Mouse (Mus musculus): ENCODE measurements around the gene Uaca. TPM values are rescaled to one million over a fixed set of nuclear protein-coding genes. Genes with fewer than 3 reads are reported as not detected.
A peak's percentile ranks its signal among the peaks of the same experiment; 100 is the strongest.

Gene Uaca
- polyA plus RNA-seq, 1 experiment from 2014 or later, result 32.6 TPM

DNA sequence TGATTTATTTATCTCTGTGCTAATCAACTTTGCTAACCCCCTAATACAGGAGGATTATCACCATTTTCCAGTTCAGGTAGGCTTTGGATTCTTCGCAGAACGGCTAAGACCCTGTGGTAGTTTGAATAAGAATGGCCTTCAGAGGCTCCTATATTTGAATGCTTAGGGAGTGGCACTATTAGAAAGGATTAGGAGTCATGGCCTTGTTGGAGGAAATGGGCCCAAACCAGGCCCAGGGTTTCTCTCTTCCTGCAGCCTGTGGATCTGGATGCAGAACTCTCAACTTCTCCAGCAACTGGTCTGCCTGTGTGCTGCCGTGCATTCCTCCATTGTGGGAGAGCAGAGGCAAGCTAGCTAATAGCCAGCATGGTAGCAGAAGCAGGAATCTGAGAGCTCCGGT lies 27.2 kb downstream of the Uaca start:
- no peaks in the 10 kb centered on the region for H3K9me3 ChIP-seq (replicated peaks)
- H3K27me3 ChIP-seq, result no peaks in the 10 kb centered on the region
- no peak for ATAC-seq (ENCODE audit: low FRiP score)
- 86% methylated on average over 4 of the region's 4 CpGs for WGBS
- no peak overlapping the region for H3K27ac ChIP-seq
- H3K4me1 ChIP-seq, result no peaks in the 10 kb centered on the region
- no peak overlapping the region for H3K4me3 ChIP-seq
- H3K9ac ChIP-seq, result no peak overlapping the region
- no peak overlapping the region for H3K4me2 ChIP-seq (replicated peaks)
- H3K36me3 ChIP-seq, result no peaks in the 10 kb centered on the region

GRCm38 (mm10) chr9:60822681-60823080 lies 28.3 kb downstream of the Uaca start:
- no peak for ATAC-seq (ENCODE audit: low FRiP score)
- no peak overlapping the region for H3K4me2 ChIP-seq (replicated peaks)
- H3K9me3 ChIP-seq (replicated peaks), result no peaks in the 10 kb centered on the region
- no peak overlapping the region for H3K27ac ChIP-seq
- H3K9ac ChIP-seq, result no peak overlapping the region
- H3K4me3 ChIP-seq, result no peak overlapping the region
- H3K4me1 ChIP-seq, result no peaks in the 10 kb centered on the region
- WGBS, result 88% methylated on average over 6 of the region's 6 CpGs
- H3K36me3 ChIP-seq, result no peaks in the 10 kb centered on the region
- H3K27me3 ChIP-seq, result no peaks in the 10 kb centered on the region

DNA sequence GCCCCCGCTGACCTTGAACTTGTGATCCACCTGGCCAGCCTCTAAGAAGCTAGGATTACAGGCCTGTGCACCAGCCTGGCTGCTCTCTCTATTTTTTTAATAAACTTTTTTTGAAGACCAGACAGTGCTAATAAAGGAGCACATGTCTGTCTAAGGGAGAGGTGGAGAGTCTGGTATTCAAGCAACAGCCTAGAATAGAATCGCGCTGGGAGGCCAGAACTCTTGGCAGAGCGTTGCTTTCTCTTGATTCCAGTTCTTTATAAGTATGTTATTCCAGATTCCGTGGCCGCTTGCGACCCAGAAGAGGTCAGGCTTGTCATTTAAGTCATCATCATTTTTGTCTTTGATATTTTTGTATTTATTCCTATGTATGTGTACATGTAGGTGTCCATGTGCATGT lies 31.2 kb downstream of the Uaca start:
- Histone ChIP-seq H3K36me3 (no peaks in the 10 kb centered on the region), H3K9ac (no peak overlapping the region), H3K27me3 (no peaks in the 10 kb centered on the region), H3K4me3 (no peak overlapping the region), H3K27ac (no peak overlapping the region), H3K4me1 (no peaks in the 10 kb centered on the region; the same call in 1 of the 2 replicates), H3K9me3 (replicated peaks) (no peaks in the 10 kb centered on the region), H3K4me2 (replicated peaks) (no peak overlapping the region)
- 95% methylated on average over 7 of the region's 7 CpGs for WGBS
- ATAC-seq (ENCODE audit: low FRiP score), result no peak

- H3K27me3 ChIP-seq, result no peaks in the 10 kb centered on the region
- no peak for ATAC-seq (ENCODE audit: low FRiP score)
- 71% methylated on average over 7 of the region's 7 CpGs for WGBS
- no peak overlapping the region for H3K9ac ChIP-seq
- H3K27ac ChIP-seq, result no peak overlapping the region
- no peaks in the 10 kb centered on the region for H3K36me3 ChIP-seq
- no peaks in the 10 kb centered on the region for H3K9me3 ChIP-seq (replicated peaks)
- no peak overlapping the region for H3K4me2 ChIP-seq (replicated peaks)
- H3K4me3 ChIP-seq, result no peak overlapping the region
- H3K4me1 ChIP-seq, result no peaks in the 10 kb centered on the region; the same call in 1 of the 2 replicates
Observed at GRCm38 (mm10) chr9:60826759-60827158, 32.4 kb downstream of the Uaca start.

- no peak overlapping the region for H3K9ac ChIP-seq
- no peak for ATAC-seq (ENCODE audit: low FRiP score)
- H3K4me3 ChIP-seq, result no peak overlapping the region
- no peak overlapping the region for H3K4me2 ChIP-seq (replicated peaks)
- no peaks in the 10 kb centered on the region for H3K36me3 ChIP-seq
- 86% methylated on average over 2 of the region's 2 CpGs for WGBS
- no peaks in the 10 kb centered on the region; the same call in 1 of the 2 replicates for H3K4me1 ChIP-seq
- H3K27me3 ChIP-seq, result no peaks in the 10 kb centered on the region
- no peak overlapping the region for H3K27ac ChIP-seq
- H3K9me3 ChIP-seq (replicated peaks), result no peaks in the 10 kb centered on the region
Observed at GRCm38 (mm10) chr9:60828196-60828595, 33.9 kb downstream of the Uaca start.

- WGBS, result 67% methylated on average over 4 of the region's 4 CpGs
- no peaks in the 10 kb centered on the region for H3K36me3 ChIP-seq
- no peak overlapping the region for H3K9ac ChIP-seq
- no peak overlapping the region for H3K27ac ChIP-seq
- H3K27me3 ChIP-seq, result no peaks in the 10 kb centered on the region
- no peak overlapping the region for H3K4me3 ChIP-seq
- no peak overlapping the region for H3K4me2 ChIP-seq (replicated peaks)
- ATAC-seq (ENCODE audit: low FRiP score), result no peak
- H3K9me3 ChIP-seq (replicated peaks), result no peaks in the 10 kb centered on the region
- H3K4me1 ChIP-seq, result no peaks in the 10 kb centered on the region; the same call in 1 of the 2 replicates
Observed at GRCm38 (mm10) chr9:60829610-60830009, 35.3 kb downstream of the Uaca start.

DNA sequence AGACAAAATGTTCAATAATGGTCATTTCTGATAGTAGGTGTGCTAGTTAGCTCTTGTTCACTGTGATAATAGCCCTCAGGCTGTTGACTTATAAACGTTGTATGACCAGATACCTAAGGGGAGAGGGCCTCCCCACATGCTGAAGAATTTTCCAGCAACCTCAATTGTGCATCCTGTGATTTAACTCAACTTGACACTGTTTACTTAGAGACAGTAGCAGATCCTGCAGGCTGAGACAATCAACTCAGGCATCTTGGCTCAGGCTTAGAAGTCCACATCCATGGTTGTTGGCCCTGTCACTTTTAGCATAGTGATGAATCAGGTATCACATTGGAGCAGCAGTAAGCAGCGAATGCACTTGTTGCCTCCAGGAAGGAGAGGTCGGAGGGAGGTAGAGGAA lies 35.7 kb downstream of the Uaca start:
- Histone ChIP-seq H3K36me3 (no peaks in the 10 kb centered on the region), H3K4me1 (no peaks in the 10 kb centered on the region; the same call in 1 of the 2 replicates), H3K27me3 (no peaks in the 10 kb centered on the region), H3K9me3 (replicated peaks) (no peaks in the 10 kb centered on the region), H3K4me3 (no peak overlapping the region), H3K4me2 (replicated peaks) (no peak overlapping the region), H3K9ac (no peak overlapping the region), H3K27ac (no peak overlapping the region)
- WGBS, result 86% methylated on average over 3 of the region's 3 CpGs
- ATAC-seq (ENCODE audit: low FRiP score), result no peak

- WGBS, result 90% methylated on average over 8 of the region's 8 CpGs
- H3K27me3 ChIP-seq, result no peaks in the 10 kb centered on the region
Observed at GRCm38 (mm10) chr9:60832233-60832632, 37.9 kb downstream of the Uaca start.

GRCm38 (mm10) chr9:60836151-60836550 lies 41.8 kb downstream of the Uaca start:
- Histone ChIP-seq H3K27ac (no peak overlapping the region), H3K27me3 (no peaks in the 10 kb centered on the region), H3K36me3 (no peaks in the 10 kb centered on the region), H3K9ac (no peak overlapping the region), H3K9me3 (replicated peaks) (no peaks in the 10 kb centered on the region), H3K4me3 (no peak overlapping the region), H3K4me2 (replicated peaks) (no peak overlapping the region), H3K4me1 (peaks cover 33% of the 10 kb centered on the region)
- 46% methylated on average over 5 of the region's 5 CpGs for WGBS
- ATAC-seq (ENCODE audit: low FRiP score), result no peak

More at GRCm38 (mm10) chr9:60832233-60832632, 37.9 kb downstream of the Uaca start:
- Histone ChIP-seq H3K9me3 (replicated peaks) (no peaks in the 10 kb centered on the region), H3K9ac (no peak overlapping the region), H3K4me2 (replicated peaks) (no peak overlapping the region), H3K27ac (no peak overlapping the region), H3K4me1 (peaks cover 12% of the 10 kb centered on the region), H3K36me3 (no peaks in the 10 kb centered on the region), H3K4me3 (no peak overlapping the region)
- ATAC-seq (ENCODE audit: low FRiP score), result no peak

- peak overlapping the region; percentile 49 for H3K4me2 ChIP-seq (replicated peaks)
- ATAC-seq (ENCODE audit: low FRiP score), result no peak
- 52% methylated on average over 4 of the region's 4 CpGs for WGBS
Observed at GRCm38 (mm10) chr9:60837078-60837448, 42.7 kb downstream of the Uaca start.

GRCm38 (mm10) chr9:60837449-60838141 lies 43.3 kb downstream of the Uaca start:
- ATAC-seq (ENCODE audit: low FRiP score), result 0 out of 2 replicates have a peak, but pooled peaks have one; percentile 43
- WGBS, result 6% methylated on average over 20 of the region's 20 CpGs
- no peaks in the 10 kb centered on the region for H3K9me3 ChIP-seq (replicated peaks)

More at GRCm38 (mm10) chr9:60837078-60837448, 42.7 kb downstream of the Uaca start:
- H3K27me3 ChIP-seq, result no peaks in the 10 kb centered on the region
- H3K4me1 ChIP-seq, result peaks cover 36% of the 10 kb centered on the region
- 0 out of 2 replicates have a peak overlapping the region, but pooled peaks have one; percentile 15 for H3K4me3 ChIP-seq
- no peaks in the 10 kb centered on the region for H3K9me3 ChIP-seq (replicated peaks)
- no peaks in the 10 kb centered on the region for H3K36me3 ChIP-seq
- no peak overlapping the region for H3K9ac ChIP-seq
- peak overlapping the region; percentile 58 for H3K27ac ChIP-seq

GRCm38 (mm10) chr9:60838331-60838872 lies 44.1 kb downstream of the Uaca start:
- ATAC-seq (ENCODE audit: low FRiP score), result no peak
- Histone ChIP-seq H3K27ac (peak overlapping the region; percentile 58; the same call in 1 of the 2 replicates), H3K9ac (no peak overlapping the region), H3K4me2 (replicated peaks) (peak overlapping the region; percentile 49), H3K4me1 (peaks cover 36% of the 10 kb centered on the region), H3K27me3 (no peaks in the 10 kb centered on the region), H3K4me3 (no peak overlapping the region), H3K9me3 (replicated peaks) (no peaks in the 10 kb centered on the region), H3K36me3 (no peaks in the 10 kb centered on the region)
- 42% methylated on average over 9 of the region's 9 CpGs for WGBS

More at GRCm38 (mm10) chr9:60837449-60838141, 43.3 kb downstream of the Uaca start:
- H3K9ac ChIP-seq, result peak overlapping the region; percentile 39; the same call in 1 of the 2 replicates
- peak overlapping the region; percentile 58 for H3K27ac ChIP-seq
- H3K4me2 ChIP-seq (replicated peaks), result peak overlapping the region; percentile 49
- H3K36me3 ChIP-seq, result no peaks in the 10 kb centered on the region
- peak overlapping the region; percentile 15 for H3K4me3 ChIP-seq
- no peaks in the 10 kb centered on the region for H3K27me3 ChIP-seq
- H3K4me1 ChIP-seq, result peaks cover 36% of the 10 kb centered on the region

- no peak overlapping the region for H3K4me2 ChIP-seq (replicated peaks)
Observed at GRCm38 (mm10) chr9:60841393-60841792, 47.1 kb downstream of the Uaca start.

More at GRCm38 (mm10) chr9:60841393-60841792, 47.1 kb downstream of the Uaca start:
- H3K27ac ChIP-seq, result no peak overlapping the region
- H3K4me1 ChIP-seq, result peaks cover 32% of the 10 kb centered on the region
- no peaks in the 10 kb centered on the region for H3K9me3 ChIP-seq (replicated peaks)
- H3K9ac ChIP-seq, result no peak overlapping the region
- H3K36me3 ChIP-seq, result no peaks in the 10 kb centered on the region
- WGBS, result 41% methylated on average over 5 of the region's 5 CpGs
- H3K27me3 ChIP-seq, result no peaks in the 10 kb centered on the region
- H3K4me3 ChIP-seq, result no peak overlapping the region
- no peak for ATAC-seq (ENCODE audit: low FRiP score)

All from hindbrain, embryonic 12.5 days (tissue).